Mouse (Mus musculus): ENCODE measurements around the gene Hddc2.

The Hddc2 gene

GRCm38 (mm10) chr10:31312865-31313848 is at the start of gene Hddc2:
Hddc2 (plus strand) TSS chr10:31313383.
- DNase-seq (ENCODE audit: low spot score): peak; percentile 59

GRCm38 (mm10) chr10:31272738-31273137 is 40.4 kb upstream of the Hddc2 start:
- DNase-seq (ENCODE audit: low spot score): no peak

GRCm38 (mm10) chr10:31273171-31273570 is 40.0 kb upstream of the Hddc2 start:
- no peak for DNase-seq (ENCODE audit: low spot score)

GRCm38 (mm10) chr10:31287787-31288186 is 25.4 kb upstream of the Hddc2 start:
- no peak for DNase-seq (ENCODE audit: low spot score)

GRCm38 (mm10) chr10:31288697-31289390 is 24.3 kb upstream of the Hddc2 start:
- DNase-seq (ENCODE audit: low spot score): no peak

- DNase-seq (ENCODE audit: low spot score): peak; percentile 37
Measured at GRCm38 (mm10) chr10:31295705-31296104, 17.5 kb upstream of the Hddc2 start.

DNA sequence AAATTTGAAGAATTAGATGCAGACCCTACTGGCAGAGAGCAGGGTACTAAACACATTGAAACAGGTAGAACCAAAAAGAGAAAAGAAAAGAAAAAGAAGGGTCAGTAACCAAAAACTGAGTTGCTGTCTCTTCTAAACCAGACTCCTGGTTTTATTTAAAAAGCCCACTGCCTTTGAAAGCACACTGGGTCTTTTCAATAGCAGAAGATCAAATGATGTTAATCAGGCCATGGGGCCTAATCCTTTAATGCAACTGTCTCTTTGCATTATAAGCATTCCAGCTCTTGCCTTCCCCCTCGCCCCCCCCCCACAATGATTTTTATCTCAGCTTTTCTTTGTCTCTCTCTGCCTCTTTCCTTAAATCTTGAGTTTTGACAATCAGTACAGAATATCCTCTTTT is 16.7 kb upstream of the Hddc2 start:
- no peak for DNase-seq (ENCODE audit: low spot score)

DNA sequence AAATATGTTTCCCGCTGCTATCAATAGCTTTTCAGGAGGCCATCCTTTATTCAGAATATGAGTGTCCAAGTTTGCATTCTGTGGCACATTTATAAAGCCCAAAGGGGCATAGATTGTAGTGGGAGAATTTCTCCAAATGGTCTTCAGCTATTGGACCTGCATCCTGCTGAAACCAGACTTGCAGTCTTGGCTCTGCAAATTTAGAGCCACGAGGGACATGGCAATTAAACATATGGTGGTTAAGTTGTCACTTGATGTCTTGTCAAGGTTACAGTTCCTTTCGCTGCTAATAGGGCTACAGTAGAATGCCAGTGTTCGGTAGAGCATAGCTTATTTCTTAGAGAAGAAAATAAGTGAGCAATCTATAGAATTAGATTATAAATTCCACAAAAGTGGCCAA is 16.1 kb upstream of the Hddc2 start:
- no peak for DNase-seq (ENCODE audit: low spot score)

DNA sequence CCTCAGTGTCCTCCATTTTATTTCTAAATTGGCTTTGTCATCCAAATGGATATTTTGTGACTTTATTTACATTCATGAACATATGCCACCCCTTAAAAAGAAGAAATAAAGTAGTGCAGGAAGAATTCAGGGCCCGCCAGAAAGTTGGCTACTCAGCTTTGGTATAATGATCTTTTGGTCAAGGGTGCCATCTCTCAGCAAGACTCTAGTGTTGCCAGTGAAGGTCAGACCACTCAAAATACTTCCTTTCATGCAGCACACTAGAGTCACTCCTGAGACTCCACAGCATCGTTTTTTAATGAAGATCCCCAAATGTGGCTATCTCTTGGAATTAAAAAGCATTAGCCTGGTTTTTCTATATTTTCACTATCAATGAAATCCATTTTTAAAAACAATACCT is 14.9 kb upstream of the Hddc2 start:
- DNase-seq (ENCODE audit: low spot score): no peak

DNA sequence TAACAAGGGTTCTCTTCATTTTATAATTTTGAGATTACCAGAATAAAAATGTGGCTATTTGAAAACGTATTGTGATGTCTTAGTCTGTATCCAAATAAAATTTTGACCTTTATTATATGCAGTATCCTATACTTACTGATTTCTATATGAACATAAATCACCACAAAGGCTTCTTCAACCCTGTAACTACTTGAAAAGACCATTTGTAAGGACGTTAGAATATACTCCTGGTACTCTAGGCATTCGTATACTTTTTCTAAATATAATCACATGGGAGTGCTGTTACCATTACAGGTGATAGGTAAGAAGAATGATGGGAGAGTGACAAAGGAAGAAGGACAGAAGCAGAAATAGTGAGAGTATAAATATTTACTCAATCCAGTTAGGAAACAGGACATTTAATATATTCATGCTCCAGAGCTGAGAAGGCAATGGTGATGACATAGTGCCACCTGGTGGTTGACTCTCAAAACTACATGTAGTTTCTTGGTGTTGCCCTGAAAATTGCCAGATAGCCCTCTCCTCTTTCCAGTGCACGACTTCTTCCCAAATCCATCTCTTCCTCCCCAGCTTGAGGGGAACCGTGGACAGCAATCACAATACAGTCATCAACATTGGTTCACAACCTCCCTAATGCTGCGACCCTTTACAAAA is 14.1 kb upstream of the Hddc2 start:
- DNase-seq (ENCODE audit: low spot score): peak; percentile 73

DNA sequence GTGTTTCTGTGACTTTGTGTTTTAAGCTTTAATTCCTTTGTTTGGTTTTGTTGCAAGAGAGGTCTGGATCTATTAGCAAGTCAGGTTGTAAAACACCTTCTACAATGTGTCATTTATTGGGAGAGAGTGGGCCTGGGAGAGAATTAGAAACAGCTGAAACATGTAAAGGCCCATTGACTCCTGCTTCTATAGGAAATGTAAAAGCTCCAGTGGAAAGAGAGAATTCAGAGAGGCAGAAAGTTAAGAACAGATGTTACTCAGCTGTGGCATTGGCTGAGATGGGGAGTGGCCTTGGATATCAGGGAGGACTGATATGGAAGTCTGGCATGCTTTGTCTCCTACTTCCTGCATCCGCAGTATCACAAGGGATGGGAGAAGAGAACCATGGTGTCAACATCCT is 12.9 kb upstream of the Hddc2 start:
- no peak for DNase-seq (ENCODE audit: low spot score)

GRCm38 (mm10) chr10:31303446-31303845 is 9.7 kb upstream of the Hddc2 start:
- DNase-seq (ENCODE audit: low spot score): no peak

DNA sequence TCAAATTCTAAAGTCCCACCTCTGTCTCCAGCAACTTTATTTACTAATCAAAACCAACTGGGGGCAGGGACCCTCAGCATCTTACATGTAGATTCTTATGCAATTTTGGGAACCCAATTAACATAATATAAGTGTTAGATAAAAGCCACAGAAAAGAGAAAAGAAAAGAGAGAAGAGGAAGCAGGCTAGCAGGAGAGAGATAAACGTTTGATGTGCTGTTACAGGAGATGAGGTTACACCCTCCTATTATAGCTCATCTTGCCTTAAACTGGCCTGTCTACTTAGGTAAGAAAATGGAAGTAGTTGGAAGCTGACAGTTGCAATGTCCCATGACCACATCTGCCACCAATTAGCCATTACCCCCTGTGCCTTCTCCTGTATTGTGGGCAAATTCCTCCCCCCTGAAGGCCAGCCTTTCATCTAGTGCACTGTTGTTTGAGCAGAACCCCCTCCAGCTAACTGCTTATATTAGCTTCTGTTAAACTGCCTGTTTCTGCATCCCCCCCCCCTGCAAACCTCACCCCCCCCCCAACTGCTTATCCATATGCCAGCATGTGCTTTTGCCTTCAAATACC is 6.1 kb upstream of the Hddc2 start:
- no peak for DNase-seq (ENCODE audit: low spot score)

- DNase-seq (ENCODE audit: low spot score): no peak
Measured at GRCm38 (mm10) chr10:31318491-31318890, 5.3 kb downstream of the Hddc2 start.

DNA sequence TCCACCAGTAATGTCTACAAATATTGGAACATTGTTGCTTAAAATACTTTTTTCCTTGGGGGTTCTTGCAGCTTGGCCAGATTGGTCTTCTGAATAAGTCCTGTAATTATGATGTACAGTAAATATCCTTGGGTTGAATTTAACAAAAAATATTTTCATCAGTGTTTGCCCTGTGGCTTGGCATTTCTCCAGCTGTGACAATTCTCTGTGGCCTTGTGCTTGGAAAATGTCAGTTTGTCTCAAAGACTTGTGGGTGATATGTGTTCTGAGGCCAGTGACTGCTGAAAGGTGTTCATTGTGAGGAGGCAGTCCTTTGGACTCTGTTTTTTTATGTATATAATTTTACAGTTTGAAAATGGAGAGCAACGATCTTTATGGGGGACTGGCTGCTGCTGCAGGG is 16.3 kb downstream of the Hddc2 start:
- no peak for DNase-seq (ENCODE audit: low spot score)

- no peak for DNase-seq (ENCODE audit: low spot score)
Measured at GRCm38 (mm10) chr10:31330286-31330962, 17.2 kb downstream of the Hddc2 start.

GRCm38 (mm10) chr10:31331225-31331775 is 18.1 kb downstream of the Hddc2 start:
- DNase-seq (ENCODE audit: low spot score): no peak

GRCm38 (mm10) chr10:31336432-31336831 is 23.2 kb downstream of the Hddc2 start:
- peak; percentile 9 for DNase-seq (ENCODE audit: low spot score)

DNA sequence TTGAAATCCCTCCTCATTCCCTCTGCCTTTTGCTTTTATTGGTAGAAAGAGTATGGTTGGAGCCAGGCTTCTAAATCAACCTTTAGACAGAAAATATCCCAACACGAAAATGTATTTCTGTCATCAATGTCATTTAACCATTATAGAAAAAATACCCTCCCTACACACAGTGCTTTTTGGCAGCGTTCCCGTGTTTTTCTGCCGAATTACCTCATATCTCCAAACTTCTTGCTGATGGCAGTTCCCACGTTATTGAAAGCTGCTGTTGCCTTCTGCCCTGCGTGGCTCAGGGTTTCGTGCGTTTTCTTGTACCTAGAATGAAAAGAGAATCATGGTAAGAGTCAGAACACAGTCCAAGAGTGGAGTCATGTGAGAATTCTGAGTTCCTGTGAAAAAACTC is 33.2 kb downstream of the Hddc2 start:
- no peak for DNase-seq (ENCODE audit: low spot score)

DNA sequence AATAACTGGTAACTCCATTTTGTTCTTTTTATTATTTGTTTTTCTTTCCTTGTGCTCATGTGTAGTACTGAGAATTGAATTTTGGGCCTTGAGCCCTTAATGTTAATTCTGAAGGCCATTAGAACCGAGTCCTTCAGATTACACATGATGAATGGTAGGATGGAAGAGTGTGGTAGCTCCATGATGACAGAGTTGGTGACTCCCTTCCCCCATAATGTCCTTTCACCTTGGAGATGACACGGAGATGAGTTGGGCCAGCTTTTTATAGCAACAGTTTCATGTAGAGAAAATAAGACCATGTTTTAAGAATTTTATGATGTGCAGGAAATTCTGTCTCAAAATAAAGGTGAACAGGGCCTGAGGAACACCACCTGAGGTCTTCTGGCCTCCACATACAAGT is 37.9 kb downstream of the Hddc2 start:
- DNase-seq (ENCODE audit: low spot score): no peak

DNA sequence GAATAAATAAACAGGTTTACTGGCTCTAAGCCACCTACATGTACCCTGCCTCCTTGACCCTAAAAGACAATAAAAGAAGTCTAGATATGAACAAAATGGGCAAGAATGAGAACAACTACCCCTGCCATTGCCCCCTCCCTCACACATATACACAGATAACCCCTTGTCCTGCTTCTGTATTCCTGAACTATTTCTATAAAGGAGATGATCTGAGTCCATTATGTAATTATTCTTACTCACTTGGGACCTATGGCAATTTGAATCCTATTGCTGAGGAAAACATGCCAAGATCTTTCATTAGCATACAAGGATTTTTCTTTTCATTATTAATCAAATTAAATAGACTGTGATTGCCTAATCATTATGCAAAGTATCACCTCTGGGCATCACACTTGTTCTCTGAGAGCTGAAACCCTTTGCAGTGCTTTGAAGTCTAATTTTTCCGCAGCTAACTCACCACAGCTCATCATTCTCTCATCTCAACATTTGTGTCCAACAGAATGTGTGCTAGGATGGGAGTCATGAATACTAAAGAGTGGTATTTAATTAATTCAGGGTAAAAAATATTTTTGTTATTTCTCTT is 39.8 kb downstream of the Hddc2 start:
- DNase-seq (ENCODE audit: low spot score): no peak
